Mouse (Mus musculus): ENCODE results near the gene Slc30a9.

Gene Slc30a9

DNA sequence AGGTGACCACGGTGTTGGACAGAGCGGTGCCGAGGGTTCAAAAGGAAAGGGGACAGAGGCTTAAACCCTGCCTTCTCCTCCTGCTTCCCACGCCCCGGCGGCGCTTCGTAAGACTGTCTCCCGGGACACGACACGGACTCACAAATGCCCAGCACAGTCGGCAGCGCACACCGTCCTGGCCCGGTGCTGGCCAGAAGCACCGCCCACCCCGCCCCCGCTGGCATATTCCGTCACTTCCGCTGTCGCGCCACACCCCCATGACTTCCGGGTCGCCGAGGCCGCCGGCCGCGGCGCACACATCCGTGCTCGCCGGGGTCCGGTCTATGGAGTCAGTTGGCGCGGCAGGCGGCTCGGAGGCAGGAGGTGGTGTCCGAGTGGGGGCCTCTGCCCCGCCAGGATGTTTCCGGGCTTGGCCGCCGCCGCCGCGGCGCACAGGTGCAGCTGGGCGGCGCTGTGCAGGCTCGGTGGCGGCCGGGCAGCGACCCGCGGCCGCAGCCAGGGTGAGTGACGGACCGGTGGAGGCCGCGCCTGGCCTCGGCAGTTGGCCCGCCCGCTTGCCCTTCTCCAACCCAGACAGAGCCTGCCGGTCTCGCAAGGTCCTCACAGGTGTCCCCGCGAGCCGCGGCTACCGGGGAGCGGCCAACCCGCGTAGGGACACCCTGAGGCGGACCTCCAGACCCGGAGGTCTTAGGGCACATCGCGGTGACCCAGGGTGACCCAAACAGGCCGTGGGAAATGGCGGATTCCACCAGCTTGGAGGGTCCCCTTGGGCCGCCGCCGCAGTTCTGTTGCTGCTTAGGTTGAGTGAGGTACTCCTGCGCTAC, at the start of gene Slc30a9:
Gene Slc30a9 (plus strand): TSS at position 258 of the 824 bp plus-strand sequence.
- peak; percentile 92 for DNase-seq (ENCODE audit: low spot score)

- no peak for DNase-seq (ENCODE audit: low spot score)
These were observed 48.3 kb upstream of the Slc30a9 start for GRCm38 (mm10) chr5:67258473-67258872.

- peak; percentile 15 for DNase-seq (ENCODE audit: low spot score)
These were observed 46.6 kb upstream of the Slc30a9 start for GRCm38 (mm10) chr5:67260159-67260530.

- peak; percentile 98 for DNase-seq (ENCODE audit: low spot score)
These were observed 46.0 kb upstream of the Slc30a9 start, which contains the start of gene Tmem33 for GRCm38 (mm10) chr5:67260531-67261371. Gene Tmem33 (plus strand): TSS chr5:67260565.

DNA sequence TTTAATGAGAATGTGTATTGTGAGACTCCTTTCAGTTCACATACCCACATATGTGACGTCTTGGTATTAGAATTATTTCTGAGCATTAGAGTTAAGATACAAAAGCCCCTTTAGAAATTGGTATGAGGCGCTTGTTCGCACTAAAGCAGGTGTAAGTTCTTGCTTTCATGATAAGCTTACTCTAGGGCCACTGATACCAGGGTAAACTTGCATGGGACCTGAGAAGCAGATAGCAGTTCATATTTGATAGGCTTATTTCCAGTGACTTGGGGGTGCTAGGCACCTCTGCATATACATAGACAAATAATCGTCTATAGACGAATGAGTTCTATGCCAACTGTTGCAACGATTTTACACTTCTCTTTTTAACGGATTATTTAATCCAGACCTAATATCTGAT, 43.8 kb upstream of the Slc30a9 start:
- no peak for DNase-seq (ENCODE audit: low spot score)

DNA sequence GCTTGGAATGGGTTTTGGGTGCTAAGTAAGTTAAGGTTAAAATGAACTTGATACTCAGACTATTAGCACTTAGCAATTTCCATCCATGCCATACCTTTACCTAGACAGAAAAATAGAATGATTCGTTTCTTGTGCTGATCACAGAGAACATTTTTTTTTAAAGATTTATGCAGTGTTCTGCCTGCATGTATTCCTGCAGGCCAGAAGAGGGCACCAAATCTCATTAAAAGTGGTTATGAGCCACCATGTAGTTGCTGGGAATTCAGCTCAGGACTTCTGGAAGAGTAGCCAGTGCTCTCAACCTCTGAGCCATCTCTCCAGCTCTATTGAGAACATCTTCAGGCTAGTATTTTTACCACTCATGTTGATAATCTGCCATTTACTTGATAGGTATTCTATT, 40.6 kb upstream of the Slc30a9 start:
- peak; percentile 38 for DNase-seq (ENCODE audit: low spot score)

- DNase-seq (ENCODE audit: low spot score) = no peak
These were observed 37.4 kb upstream of the Slc30a9 start for GRCm38 (mm10) chr5:67269309-67269708.

DNA sequence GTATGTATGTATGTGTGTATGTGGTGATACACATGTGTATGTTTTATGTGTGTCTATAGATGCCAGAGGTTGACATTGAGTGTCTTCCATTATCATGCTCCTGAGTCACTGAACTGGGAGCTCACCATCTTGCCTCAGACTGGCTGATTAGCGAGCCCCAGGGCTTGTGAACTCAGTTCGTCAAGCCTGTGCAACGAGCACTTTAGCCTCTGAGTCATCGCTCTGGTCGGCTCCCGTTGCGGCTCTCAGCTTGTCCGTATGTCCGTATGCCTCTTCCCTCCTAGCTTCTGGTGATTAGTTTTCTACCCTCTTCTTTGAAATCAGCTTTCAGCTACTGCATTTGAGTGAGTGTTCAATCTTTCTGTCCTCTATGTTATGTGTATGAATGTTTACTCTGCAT, 27.3 kb upstream of the Slc30a9 start:
- no peak for DNase-seq (ENCODE audit: low spot score)

DNA sequence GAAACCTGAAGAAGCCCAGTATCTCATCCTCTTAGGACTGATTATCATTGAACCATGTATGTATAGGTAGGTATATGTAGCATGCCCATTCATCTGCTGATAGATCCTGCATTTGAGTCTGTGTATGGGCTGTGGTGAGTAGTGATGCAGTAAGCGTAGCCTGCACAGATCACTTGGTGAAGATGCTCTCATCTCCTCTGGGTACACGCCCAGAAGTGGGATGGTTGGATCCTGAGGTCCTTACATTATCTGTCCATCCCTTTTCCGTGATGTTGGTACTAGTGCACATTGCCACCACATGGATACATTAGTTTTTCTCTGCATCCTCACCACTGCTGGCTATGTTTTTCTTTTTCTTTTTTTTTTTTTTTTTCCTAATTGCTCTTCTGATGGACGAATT, 26.9 kb upstream of the Slc30a9 start:
- no peak for DNase-seq (ENCODE audit: low spot score)

GRCm38 (mm10) chr5:67280400-67280799, 26.4 kb upstream of the Slc30a9 start:
- DNase-seq (ENCODE audit: low spot score) = no peak

- DNase-seq (ENCODE audit: low spot score) = no peak
These were observed 11.7 kb upstream of the Slc30a9 start for GRCm38 (mm10) chr5:67295029-67295428.

GRCm38 (mm10) chr5:67295682-67296081, 11.1 kb upstream of the Slc30a9 start:
- no peak for DNase-seq (ENCODE audit: low spot score)

GRCm38 (mm10) chr5:67296171-67296570, 10.6 kb upstream of the Slc30a9 start:
- DNase-seq (ENCODE audit: low spot score) = no peak

DNA sequence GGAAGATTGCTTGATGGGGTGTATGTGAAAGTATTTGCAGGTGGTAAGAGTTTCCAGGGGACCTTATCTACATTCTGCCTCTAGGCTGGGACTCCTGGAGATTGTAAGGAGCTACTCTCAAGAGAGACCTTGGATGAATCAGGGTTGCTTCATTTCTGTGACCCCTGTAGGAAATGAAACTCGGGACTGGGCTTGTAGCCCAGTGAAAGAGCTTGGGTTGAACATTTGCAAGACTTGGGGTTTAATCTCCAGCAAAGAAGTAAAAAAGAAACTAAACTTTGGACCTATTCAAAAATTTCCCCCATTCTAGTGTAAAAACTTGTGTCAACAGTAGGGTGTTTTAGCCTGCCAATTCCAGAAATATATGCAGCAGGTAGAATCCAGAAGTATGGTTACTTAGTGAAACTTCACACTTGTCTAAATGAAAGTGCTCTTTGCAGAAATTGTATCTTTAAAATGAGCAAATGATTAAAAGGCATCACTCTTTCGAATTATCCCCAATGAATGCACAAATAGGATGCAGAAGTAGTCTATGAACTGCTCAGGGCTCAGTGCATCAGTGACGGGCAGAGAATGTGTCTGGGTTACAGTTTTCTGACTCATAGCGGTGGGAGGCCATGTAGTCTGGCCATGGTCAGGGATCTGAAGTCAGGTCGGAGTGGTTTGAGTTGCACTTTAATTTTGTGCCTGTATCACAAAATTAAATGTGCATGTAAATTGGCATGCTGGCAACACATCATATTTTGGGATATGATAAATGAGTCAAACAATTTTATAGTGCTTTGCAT, 9.5 kb upstream of the Slc30a9 start:
- no peak for DNase-seq (ENCODE audit: low spot score)

DNA sequence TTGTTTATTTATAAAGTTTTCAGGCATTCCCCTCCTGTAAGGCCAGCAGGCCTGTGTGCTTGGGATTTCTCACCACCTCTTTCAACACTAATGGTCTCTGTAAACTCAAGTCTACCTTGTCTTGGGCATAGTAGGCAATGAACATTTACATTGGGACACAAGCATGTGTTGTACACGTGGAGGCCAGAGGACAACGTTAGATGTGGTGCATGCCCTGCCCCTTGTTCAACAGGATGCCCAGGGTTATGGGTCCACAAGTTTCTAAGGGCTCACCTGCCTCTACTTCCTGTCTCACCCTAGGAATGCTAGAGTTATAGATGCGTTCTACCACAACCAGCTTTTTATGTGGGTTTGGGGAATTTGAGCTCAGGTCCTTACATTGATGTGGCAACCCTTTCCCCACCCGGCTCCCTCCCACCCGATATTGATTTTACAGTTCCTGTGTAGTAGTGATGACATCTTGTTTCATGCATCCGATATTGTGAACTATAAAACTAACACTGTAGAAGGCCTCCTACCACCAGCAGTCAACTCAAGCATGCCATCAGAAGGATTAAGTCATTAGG, 6.8 kb upstream of the Slc30a9 start:
- no peak for DNase-seq (ENCODE audit: low spot score)

DNA sequence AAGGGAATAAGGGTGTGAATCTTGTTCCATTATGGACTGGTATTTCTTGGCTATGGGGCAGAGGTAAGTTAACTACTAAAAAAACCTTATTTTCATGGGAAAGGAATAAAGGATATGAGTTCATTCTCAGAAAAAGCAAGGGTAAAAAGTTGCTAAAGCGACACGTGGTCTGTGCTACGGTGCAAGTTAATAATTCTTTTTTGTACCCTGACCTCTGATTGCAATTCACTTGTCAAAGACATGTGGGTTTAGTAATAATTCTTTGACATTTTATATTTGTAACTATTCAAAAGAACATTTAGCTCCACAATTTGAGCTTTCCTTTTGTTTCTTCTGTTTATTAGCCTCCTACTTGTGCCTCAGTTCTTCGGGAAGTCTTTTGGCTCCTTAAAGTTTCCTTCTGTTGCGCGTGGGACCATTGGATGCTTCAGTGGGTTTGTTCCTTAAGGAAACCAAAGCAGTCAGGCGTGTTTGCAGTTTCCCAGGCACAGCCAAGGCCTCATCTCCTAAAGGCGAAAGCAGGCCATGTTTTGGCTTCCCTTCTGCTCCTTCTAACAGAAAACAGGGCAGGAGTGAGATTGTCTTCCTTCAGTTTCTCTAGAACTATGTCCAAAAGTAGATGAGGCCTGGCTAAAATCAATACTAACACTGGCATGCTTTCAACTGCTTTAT, 5.7 kb upstream of the Slc30a9 start:
- no peak for DNase-seq (ENCODE audit: low spot score)

DNA sequence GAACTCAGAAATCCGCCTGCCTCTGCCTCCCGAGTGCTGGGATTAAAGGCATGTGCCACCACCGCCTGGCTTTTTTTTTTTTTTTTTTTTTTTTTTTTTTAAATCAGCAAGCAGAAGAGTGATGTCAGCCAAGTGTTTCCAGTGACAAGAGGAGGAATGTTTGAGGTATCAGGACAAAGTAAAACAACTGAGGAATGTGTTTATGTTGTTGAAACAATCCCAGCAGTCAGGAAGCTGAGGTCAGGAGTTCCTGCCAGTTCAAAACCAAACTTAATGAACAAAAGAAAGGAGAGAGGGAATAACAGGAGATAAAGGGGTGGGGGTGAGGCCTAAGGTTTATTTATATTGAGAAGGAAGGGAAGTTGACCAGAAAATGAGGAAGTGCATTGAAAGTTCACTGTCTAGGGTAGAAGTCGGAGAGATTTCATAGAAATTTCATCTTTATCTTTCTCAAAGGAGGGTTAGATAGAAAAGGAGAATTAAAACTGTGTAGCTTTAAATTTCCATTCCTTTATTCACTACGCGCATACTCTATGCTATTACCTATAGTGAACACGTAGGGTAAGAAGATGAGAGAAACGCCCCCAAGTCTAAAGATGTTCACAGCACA, 4.9 kb upstream of the Slc30a9 start:
- peak; percentile 6 for DNase-seq (ENCODE audit: low spot score)

GRCm38 (mm10) chr5:67303816-67304215, 2.9 kb upstream of the Slc30a9 start:
- no peak for DNase-seq (ENCODE audit: low spot score)

DNA sequence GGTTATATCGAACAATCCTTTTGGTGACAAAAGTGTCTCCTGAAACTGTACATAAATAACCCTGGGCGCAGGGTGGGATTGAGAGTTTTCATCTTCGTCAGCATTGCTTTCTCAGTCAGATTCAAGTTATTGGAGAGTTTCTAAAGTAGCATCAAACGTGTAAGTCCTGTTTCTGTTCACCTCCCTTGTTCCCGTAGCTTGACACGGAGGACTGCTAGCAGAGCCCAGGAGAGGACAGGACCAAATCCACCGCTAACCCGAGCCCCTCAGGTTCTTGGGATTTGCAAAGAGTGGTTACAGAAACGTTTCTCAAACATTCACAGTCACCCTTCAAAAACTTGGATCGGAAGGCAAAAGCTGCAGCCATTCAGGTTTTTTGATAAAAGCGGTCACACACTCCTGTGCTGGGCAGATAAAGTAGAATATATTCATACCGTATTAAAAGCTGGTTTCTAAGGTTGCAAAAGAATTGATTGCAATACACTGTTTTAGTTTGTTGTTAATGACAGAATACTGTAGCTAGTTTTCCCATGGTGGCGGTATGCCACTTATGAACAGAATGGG, 986 bp downstream of the Slc30a9 start:
- no peak for DNase-seq (ENCODE audit: low spot score)

GRCm38 (mm10) chr5:67311811-67312521, 5.2 kb downstream of the Slc30a9 start:
- no peak for DNase-seq (ENCODE audit: low spot score)
